ENCODE assay signal across 8 mouse cellular contexts in genomic region chr10:94013196-94013595, GRCm38 (mm10). TPM values are rescaled to one million over a fixed set of nuclear protein-coding genes. Genes with fewer than 3 reads are reported as not detected.
DNase-seq lines count a peak whose midpoint lies in the region; TF ChIP-seq lines count a peak whose summit lies in the region.

No protein-coding gene starts in this region.

- peak; percentile 8 for DNase-seq in cerebellum, adult 11 months
- DNase-seq in cerebellum, adult 11-12 months = no peak
- peak; percentile 3 for DNase-seq in ovary, postnatal 10 days (ENCODE audit: low spot score)
- DNase-seq in ovary, adult 18-20 months (ENCODE audit: low spot score) = no peak
- DNase-seq in cerebellum, adult 9-11 months = peak; percentile 19
- peak; percentile 82 for DNase-seq in heart, embryonic 10.5 days (ENCODE audit: low spot score)
- peak; percentile 40 for DNase-seq in lung, adult 2 months
- peak; percentile 28 for DNase-seq in skeletal muscle tissue, adult 2 months (ENCODE audit: low read depth, low spot score)

- H3K27ac ChIP-seq in heart, embryonic 10.5 days = no peak overlapping the region

- no peak overlapping the region for H3K4me3 ChIP-seq in heart, embryonic 10.5 days
- no peak overlapping the region for H3K4me3 ChIP-seq in lung, adult 2 months (replicated peaks; ENCODE audit: extremely low read depth, low read depth, low read length)

- TF ChIP-seq POLR2A in lung, adult 2 months (IDR thresholded peaks at IDR 0.05; ENCODE audit: borderline replicate concordance, extremely low read depth, low read depth, low read length) = no peak

- H3K4me1 ChIP-seq in heart, embryonic 10.5 days = peaks cover 4% of the 10 kb centered on the region; the same call in 1 of the 2 replicates
- H3K4me1 ChIP-seq in lung, adult 2 months (ENCODE audit: control insufficient read depth, insufficient read depth, low read length) = peaks cover 3% of the 10 kb centered on the region

- no peaks in the 10 kb centered on the region for H3K9me3 ChIP-seq in heart, embryonic 10.5 days

- H3K36me3 ChIP-seq in heart, embryonic 10.5 days = peaks cover 4% of the 10 kb centered on the region; the same call in 1 of the 2 replicates

- H3K27me3 ChIP-seq in heart, embryonic 10.5 days (ENCODE audit: insufficient read depth, poor library complexity, severe bottlenecking) = no peaks in the 10 kb centered on the region

- 50% methylated on average over 3 of the region's 3 CpGs for WGBS in heart, embryonic 10.5 days
- WGBS in lung, adult 2 months = 53% methylated on average over 3 of the region's 3 CpGs

- TF ChIP-seq CTCF in lung, adult 2 months (IDR thresholded peaks at IDR 0.05; ENCODE audit: insufficient read depth, low read length) = peak; percentile 87

RNA-seq across cellular contexts. Expression of gene Vezt, which starts 22.4 kb away (rescaled TPM):
- polyA plus RNA-seq in heart, embryonic 10.5 days (2016; fragmentation: Nextera tagmentation; extraction: Ambion mirVana) = 20.6 and 26.3 TPM in 2 replicates
- 7.9 and 13.4 TPM in 2 replicates for polyA plus RNA-seq in lung, adult 2 months (2012; rRNA removed)

RNA-seq across cellular contexts. Expression of gene Fgd6, which starts 22.6 kb away (rescaled TPM):
- polyA plus RNA-seq in heart, embryonic 10.5 days (2016; fragmentation: Nextera tagmentation; extraction: Ambion mirVana) = 2.9 and 4.5 TPM in 2 replicates
- polyA plus RNA-seq in lung, adult 2 months (2012; rRNA removed) = 4.8 and 7.2 TPM in 2 replicates

Comparison
In these comparisons a context has a peak if more than half of its experiments do, and no peak if none do; other contexts are left out.
1. DNase-seq: peak in cerebellum, adult 11 months (single experiment), ovary, postnatal 10 days (single experiment), cerebellum, adult 9-11 months (single experiment), heart, embryonic 10.5 days (single experiment), lung, adult 2 months (single experiment) and skeletal muscle tissue, adult 2 months (single experiment); none in cerebellum, adult 11-12 months (single experiment) and ovary, adult 18-20 months (single experiment).